ENCODE assay signal across 10 mouse cellular contexts in genomic region chr1:88212341-88213045, GRCm38 (mm10). TPM values are rescaled to one million over a fixed set of nuclear protein-coding genes. Genes with fewer than 3 reads are reported as not detected.
DNase-seq lines count a peak whose midpoint lies in the region; ATAC-seq lines count a peak whose summit lies in the region.
"Had no signal": no experiment of that assay in that cellular context is flagged by ENCODE, and none has a peak within 500 bp of the region (broad histone marks: within the 10 kb centered on the region; RNA-seq: fewer than 3 reads in every experiment).

No protein-coding gene starts in this region.

- no peak overlapping the region for H3K4me2 ChIP-seq in kidney, embryonic 14.5 days (replicated peaks; ENCODE audit: low read depth, low read length)
- H3K4me2 ChIP-seq in heart, embryonic 15.5 days, result no peak overlapping the region

- 61% methylated on average over 8 of the region's 8 CpGs for WGBS in kidney, embryonic 14.5 days
- 56% methylated on average over 8 of the region's 8 CpGs for WGBS in heart, embryonic 15.5 days

- DNase-seq in kidney, adult 18-20 months, result no peak
- DNase-seq in adipocyte (ENCODE audit: low spot score), result peak; percentile 11
- DNase-seq in naive thymus-derived CD4-positive, alpha-beta T cell, adult 2 months (ENCODE audit: low read depth), result peak; percentile 5
- no peak for DNase-seq in cerebellum, postnatal 14 days
- no peak for DNase-seq in left cerebral cortex, adult 18-20 months (ENCODE audit: low spot score in 2 of 2)
- no peak for DNase-seq in left cerebral cortex, postnatal 25 days (ENCODE audit: low spot score in 2 of 2)

- ATAC-seq in kidney, embryonic 14.5 days (ENCODE audit: low FRiP score, low TSS enrichment), result peak; percentile 40; the same call in 1 of the 2 replicates
- ATAC-seq in heart, embryonic 15.5 days (replicated peaks; ENCODE audit: insufficient number of reproducible peaks, insufficient read depth, low FRiP score, low read depth), result peak; percentile 34; the same call in 1 of the 2 replicates

- H3K4me1 ChIP-seq in kidney, embryonic 14.5 days (ENCODE audit: control insufficient read depth, insufficient read depth, low read length), result no peaks in the 10 kb centered on the region
- H3K4me1 ChIP-seq in heart, embryonic 15.5 days (replicated peaks), result no peaks in the 10 kb centered on the region

- H3K4me3 ChIP-seq in kidney, embryonic 14.5 days (ENCODE audit: low read length), result no peak overlapping the region
- H3K4me3 ChIP-seq in heart, embryonic 15.5 days, result no peak overlapping the region

- intact Hi-C loops in left cerebral cortex, postnatal 25 days (cut with DNase I), result no loop called here

- no peaks in the 10 kb centered on the region for H3K27me3 ChIP-seq in kidney, embryonic 14.5 days (ENCODE audit: control insufficient read depth, insufficient read depth, low read length)
- no peaks in the 10 kb centered on the region for H3K27me3 ChIP-seq in heart, embryonic 15.5 days

- H3K36me3 ChIP-seq in kidney, embryonic 14.5 days (ENCODE audit: control insufficient read depth, insufficient read depth, low read length), result no peaks in the 10 kb centered on the region
- H3K36me3 ChIP-seq in heart, embryonic 15.5 days, result no peaks in the 10 kb centered on the region

- no peak overlapping the region for H3K27ac ChIP-seq in kidney, embryonic 14.5 days (ENCODE audit: low read depth, low read length)
- no peak overlapping the region for H3K27ac ChIP-seq in heart, embryonic 15.5 days

- H3K9ac ChIP-seq in kidney, embryonic 14.5 days (ENCODE audit: low read depth, low read length), result no peak overlapping the region
- no peak overlapping the region for H3K9ac ChIP-seq in heart, embryonic 15.5 days

- peaks cover 58% of the 10 kb centered on the region for H3K9me3 ChIP-seq in kidney, embryonic 14.5 days (ENCODE audit: control insufficient read depth, low read length)
- H3K9me3 ChIP-seq in heart, embryonic 15.5 days (replicated peaks), result peaks cover 54% of the 10 kb centered on the region

RNA-seq across cellular contexts. Expression of gene Ugt1a1, which starts 0.7 kb away (rescaled TPM):
- 0.30 and 0.61 TPM in 2 replicates for polyA plus RNA-seq in kidney, embryonic 14.5 days (2014; fragmentation: Nextera tagmentation; extraction: Ambion mirVana)
- not detected in 2 replicates for polyA plus RNA-seq in heart, embryonic 15.5 days (2015; fragmentation: Nextera tagmentation; extraction: Ambion mirVana)
- total RNA-seq in left cerebral cortex, adult 18-20 months (2021), result not detected
- not detected for total RNA-seq in left cerebral cortex, postnatal 25 days (2021)
- polyA plus RNA-seq: lung, embryonic 16.5 days had no signal

RNA-seq across cellular contexts. Expression of gene Dnajb3, which starts 6.9 kb away (rescaled TPM):
- 9.6 and 12.7 TPM in 2 replicates for polyA plus RNA-seq in kidney, embryonic 14.5 days (2014; fragmentation: Nextera tagmentation; extraction: Ambion mirVana)
- polyA plus RNA-seq in heart, embryonic 15.5 days (2015; fragmentation: Nextera tagmentation; extraction: Ambion mirVana), result 3.3 and 4.8 TPM in 2 replicates
- total RNA-seq in left cerebral cortex, adult 18-20 months (2021), result 1 to 10 TPM; 1.2 TPM
- 1 to 10 TPM; 2.6 to 3.2 TPM for total RNA-seq in left cerebral cortex, postnatal 25 days (2021)

RNA-seq across cellular contexts. Expression of gene Ugt1a2, which starts 12.1 kb away (rescaled TPM):
- 1.5 and 7.3 TPM in 2 replicates for polyA plus RNA-seq in kidney, embryonic 14.5 days (2014; fragmentation: Nextera tagmentation; extraction: Ambion mirVana)
- 0.06 TPM in 1 of 2 replicates, not detected in the other for polyA plus RNA-seq in heart, embryonic 15.5 days (2015; fragmentation: Nextera tagmentation; extraction: Ambion mirVana)
- total RNA-seq in left cerebral cortex, adult 18-20 months (2021), result not detected
- not detected for total RNA-seq in left cerebral cortex, postnatal 25 days (2021)
- polyA plus RNA-seq: lung, embryonic 16.5 days had no signal

RNA-seq across cellular contexts. Expression of gene Mroh2a, which starts 14.3 kb away (rescaled TPM):
- 1.4 TPM in 2 replicates for polyA plus RNA-seq in kidney, embryonic 14.5 days (2014; fragmentation: Nextera tagmentation; extraction: Ambion mirVana)
- polyA plus RNA-seq in heart, embryonic 15.5 days (2015; fragmentation: Nextera tagmentation; extraction: Ambion mirVana), result 0.60 and 0.87 TPM in 2 replicates
- under 1 TPM in 1 of 2 experiments, not detected in 1; 0.58 TPM for total RNA-seq in left cerebral cortex, adult 18-20 months (2021)
- under 1 TPM in 1 of 2 experiments, not detected in 1; 0.07 TPM for total RNA-seq in left cerebral cortex, postnatal 25 days (2021)

RNA-seq across cellular contexts. Expression of gene Ugt1a5, which starts 46.7 kb away (rescaled TPM):
- not detected in 2 replicates for polyA plus RNA-seq in kidney, embryonic 14.5 days (2014; fragmentation: Nextera tagmentation; extraction: Ambion mirVana)
- polyA plus RNA-seq in heart, embryonic 15.5 days (2015; fragmentation: Nextera tagmentation; extraction: Ambion mirVana), result not detected in 2 replicates
- not detected for total RNA-seq in left cerebral cortex, adult 18-20 months (2021)
- not detected for total RNA-seq in left cerebral cortex, postnatal 25 days (2021)
- polyA plus RNA-seq: lung, embryonic 16.5 days; stomach, embryonic 14.5 days had no signal

Comparison
In these comparisons a context has a peak if more than half of its experiments do, and no peak if none do; other contexts are left out.
1. DNase-seq: peak in adipocyte (single experiment) and naive thymus-derived CD4-positive, alpha-beta T cell, adult 2 months (single experiment); none in kidney, adult 18-20 months (single experiment), cerebellum, postnatal 14 days (0 of 2), left cerebral cortex, adult 18-20 months (0 of 2) and left cerebral cortex, postnatal 25 days (0 of 2).